Mouse (Mus musculus) 416B (cell line): ENCODE results near the gene Nppa.

ENCODE experiments used
- DNase-seq: peaks from one replicate; pipeline ENCODE4 v3.0.0; 2011; ENCODE audit warnings: low read depth

Gene Nppa

GRCm38 (mm10) chr4:148051046-148051776 is 50.7 kb downstream of the Nppa start:
- no peak for DNase-seq
